Mouse (Mus musculus) thymus, postnatal 4 days (tissue): ENCODE measurements around the gene Btg1.

Experiments used
- DNase-seq: peaks from one replicate; pipeline ENCODE4 v3.0.0; 2021

The Btg1 gene

DNA sequence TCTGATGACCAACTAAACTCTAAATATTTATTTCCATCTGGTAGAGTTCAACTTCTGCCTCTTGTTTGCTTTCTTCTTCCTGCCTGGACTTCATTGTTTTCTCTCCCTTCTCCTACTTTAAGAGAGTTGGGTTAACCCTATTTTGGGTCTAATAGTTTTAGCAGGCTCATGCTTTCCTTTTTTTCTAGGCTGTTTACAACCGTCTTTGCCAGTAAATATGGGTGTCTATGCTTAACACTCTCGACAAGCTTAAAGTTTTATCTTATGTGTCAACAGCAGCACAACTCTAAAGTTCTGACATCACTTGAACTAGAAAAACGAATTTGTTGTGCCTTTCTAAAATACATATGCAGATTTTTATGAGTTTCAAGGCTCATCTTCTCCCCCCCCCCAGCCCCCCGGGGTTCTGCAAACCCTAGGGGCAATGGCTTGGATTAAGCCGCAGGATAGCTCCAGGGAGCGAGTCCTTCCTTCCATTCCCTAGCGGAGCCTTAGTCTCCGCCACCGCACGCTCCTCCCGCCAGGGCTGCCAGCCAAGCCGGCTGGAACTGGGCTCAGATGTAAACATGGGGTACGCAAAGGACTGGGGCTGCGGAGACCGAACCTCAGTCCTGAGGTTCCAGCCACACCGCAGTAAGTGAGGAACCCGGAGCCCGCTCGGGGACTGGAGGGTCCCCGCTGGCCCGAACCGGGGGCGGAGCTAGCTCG is 651 bp upstream of the Btg1 start:
- DNase-seq = no peak

DNA sequence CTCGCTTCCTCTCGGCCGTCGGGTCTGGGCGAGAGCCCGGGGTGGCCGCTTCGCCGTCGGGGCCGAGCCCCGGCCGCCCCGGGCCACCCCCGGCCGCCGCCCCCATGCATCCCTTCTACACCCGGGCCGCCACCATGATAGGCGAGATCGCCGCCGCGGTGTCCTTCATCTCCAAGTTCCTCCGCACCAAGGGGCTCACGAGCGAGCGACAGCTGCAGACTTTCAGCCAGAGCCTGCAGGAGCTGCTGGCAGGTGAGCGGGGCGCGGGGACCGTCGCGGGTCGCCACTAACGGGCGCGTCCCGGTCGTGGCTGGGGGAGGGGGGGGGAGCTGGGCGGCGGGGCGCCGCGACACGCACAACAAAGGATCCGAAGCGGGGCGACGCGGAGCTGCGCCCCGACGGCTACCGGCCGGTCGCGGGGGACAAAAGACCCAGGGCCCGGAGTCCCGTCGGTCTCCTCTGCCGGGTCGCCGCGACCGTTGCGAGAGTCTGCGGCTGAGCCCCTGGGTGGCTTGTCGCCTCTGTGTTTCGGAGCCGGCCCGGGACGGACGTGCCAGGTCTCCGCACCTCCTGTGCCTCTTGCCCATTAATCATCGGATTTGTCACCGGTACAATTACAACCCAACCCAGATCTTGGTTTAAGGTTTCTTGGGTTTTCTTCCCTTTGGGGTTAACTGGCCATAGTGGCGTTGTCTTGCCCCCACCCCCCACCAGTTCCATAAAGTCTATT is 580 bp downstream of the Btg1 start:
- DNase-seq = peak; percentile 79

DNA sequence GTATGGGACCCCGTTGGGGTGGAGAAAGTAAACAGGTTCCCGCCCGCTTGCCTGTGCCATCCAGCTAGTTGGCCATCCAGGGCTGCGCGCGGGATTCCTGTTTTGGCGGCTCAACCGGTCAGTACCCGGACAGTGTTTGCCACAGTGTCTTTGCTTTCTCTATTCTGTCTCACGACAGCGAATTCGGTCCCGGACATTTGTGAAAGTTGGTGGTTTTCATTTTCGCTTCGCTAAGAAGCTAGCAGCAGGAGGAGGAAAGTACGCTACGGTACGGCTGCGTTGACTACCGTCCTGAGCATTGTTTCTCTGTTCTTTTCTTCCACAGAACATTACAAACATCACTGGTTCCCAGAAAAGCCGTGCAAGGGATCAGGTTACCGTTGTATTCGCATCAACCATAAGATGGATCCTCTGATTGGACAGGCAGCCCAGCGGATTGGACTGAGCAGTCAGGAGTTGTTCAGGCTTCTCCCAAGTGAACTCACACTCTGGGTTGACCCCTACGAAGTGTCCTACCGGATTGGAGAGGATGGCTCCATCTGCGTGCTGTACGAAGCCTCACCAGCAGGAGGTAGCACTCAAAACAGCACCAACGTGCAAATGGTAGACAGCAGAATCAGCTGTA is 1.3 kb downstream of the Btg1 start:
- DNase-seq = peak; percentile 86

DNA sequence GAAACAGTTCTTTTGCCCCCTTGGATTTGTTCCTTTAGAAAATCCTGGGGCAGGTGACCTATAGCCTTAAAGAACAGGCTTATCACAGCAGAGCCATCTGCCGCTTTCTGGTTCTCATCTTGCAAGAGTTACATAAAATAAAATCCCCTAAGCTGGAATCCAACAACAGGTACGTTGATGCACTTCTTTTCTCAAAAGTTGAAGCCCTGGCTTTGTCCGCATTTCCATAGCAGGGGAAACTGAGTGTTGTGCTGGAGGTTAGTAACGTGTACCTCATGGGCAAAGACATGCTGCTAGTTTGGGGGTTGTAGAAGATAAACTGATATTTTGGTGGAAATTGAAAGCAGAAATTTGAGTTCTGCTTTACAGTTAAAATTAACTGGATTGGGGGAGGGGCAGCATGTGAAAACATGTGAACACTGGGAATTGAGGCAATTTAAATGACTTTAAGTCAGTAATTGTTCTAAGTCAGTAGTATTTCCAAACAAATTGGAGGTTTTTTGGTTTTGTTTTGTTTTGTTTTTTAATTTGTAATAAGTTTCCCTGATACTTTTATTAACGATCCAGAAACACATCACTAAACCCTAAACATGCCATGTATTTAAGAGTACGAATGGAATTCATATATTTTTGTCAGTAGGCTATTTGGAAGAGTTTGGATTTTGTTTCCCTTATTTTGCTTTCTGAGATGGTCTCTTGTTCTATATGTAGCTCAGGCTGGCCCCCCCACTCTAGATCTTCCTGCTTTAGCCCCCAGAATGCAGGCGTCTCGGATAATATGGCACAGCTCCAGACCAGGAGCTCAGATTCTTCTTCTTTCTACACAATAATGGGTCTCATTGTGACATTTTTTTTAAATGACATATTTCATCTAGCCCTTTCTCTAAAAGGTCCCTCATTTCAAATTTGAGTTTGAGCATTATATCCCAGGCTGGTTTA is 3.4 kb downstream of the Btg1 start:
- no peak for DNase-seq

DNA sequence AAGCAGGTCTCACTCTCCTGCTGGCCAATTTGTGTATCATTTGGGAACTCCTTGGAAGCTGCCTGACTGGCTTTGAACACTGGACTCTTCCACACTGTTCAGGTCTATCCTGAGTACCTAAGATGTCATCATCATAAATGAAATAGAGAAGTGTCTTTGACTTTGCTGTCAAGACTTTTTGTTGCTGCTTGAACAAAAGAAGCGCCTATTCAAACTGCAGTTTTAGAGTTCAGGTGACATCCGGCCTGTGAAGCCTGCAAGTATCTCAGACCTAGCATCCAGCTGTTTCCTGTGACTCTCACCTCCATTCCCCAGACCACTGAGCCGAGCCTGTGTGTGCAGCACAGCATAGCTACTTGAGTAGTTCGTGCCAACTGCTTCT is 4.1 kb downstream of the Btg1 start:
- peak; percentile 68 for DNase-seq

DNA sequence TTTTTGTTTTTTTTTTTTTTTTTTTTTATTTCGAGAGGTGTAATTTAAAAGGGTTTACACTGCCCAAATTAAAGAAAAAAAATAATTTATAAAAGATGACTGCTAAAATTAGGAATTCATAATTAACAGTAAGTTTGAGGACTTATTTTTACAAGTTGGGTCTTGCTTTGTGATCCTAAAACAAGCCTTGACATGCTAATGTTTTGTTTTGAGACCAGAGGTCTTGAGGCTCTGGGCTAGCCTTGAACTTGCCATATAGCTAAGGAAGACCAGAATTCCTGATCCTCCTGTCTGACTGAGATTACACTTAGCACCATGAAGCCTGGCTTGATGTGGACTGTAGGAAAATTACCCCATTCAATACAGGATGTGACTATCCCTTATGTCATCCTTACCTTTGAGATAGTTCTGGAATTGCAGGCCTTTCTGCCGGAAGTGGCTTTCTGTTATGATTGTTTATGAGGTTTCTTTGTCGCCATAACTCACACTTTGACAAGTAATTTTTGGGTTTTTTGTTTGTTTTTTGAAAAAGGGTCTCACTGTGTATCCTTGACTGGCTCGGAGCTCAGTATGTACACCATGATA is 4.6 kb downstream of the Btg1 start:
- no peak for DNase-seq

DNA sequence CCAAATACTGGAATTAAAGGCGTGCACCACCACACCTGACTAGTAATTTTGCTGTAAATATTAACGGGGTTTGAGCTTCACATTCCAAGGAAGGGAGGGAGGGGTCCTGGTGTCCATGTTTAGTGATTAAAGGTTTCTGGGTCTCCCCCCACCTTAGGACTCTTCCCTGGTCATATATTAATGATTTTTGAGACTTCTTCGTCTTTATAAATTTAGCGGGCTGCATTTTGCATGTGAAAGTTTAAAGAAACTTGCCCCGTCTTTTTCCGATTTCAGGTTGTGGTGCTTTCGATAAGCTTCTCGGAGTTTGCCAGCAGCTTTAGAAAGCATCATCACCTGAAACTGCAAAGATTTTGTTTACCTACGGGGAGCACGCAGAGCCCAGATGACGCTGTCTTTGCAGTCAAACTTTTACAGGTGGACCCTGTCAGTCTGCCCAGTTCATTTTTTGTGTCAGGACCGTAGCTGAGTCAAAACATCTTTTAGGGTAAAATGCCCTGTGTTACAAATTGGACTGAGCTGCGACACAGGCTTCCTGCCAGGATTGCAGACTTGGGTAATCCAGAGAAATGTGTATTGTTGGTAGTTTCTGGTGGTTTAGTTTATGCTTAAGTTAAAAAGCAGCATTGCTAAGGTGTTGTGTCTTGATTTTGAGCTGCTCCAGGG is 5.3 kb downstream of the Btg1 start:
- DNase-seq = no peak

DNA sequence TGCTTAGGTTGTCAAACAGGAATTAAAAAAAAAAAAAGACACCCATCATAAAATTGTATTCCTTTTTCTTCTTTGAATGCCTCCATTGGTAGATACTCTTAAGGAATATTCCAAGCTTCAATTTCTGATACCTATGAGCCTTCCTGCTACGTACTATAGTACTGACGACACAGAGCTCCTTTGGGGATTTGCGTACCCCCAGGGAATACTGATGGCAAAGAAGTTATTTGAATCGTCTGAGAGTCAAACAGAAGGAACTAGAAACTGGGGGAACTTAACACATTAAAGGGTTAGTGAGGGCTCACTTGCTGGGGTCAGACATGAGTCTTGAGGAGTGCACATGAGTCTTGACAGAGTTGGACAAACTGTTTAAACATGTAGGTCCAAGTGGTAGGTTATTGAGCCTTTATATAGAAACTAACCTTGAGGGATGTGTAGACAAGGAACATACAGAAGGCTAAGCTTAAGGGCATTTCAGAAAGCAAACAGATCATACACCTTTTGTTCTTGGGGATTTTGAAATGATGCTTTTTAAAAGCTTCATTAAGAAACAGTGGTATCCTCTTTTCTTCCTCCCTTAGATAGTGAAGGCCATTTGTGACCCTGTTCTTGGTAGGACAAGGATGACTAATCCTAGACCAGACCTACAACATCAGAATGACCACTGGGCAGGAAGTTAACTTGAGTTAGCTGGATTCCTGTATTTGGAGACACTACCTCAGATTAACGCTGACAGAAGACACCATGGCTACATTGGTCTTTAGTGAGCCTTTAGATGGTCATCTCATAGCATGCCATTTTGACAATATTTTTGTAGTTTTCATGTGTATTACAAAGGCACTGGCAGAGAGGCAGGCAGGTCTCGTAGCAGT is 6.2 kb downstream of the Btg1 start:
- no peak for DNase-seq

DNA sequence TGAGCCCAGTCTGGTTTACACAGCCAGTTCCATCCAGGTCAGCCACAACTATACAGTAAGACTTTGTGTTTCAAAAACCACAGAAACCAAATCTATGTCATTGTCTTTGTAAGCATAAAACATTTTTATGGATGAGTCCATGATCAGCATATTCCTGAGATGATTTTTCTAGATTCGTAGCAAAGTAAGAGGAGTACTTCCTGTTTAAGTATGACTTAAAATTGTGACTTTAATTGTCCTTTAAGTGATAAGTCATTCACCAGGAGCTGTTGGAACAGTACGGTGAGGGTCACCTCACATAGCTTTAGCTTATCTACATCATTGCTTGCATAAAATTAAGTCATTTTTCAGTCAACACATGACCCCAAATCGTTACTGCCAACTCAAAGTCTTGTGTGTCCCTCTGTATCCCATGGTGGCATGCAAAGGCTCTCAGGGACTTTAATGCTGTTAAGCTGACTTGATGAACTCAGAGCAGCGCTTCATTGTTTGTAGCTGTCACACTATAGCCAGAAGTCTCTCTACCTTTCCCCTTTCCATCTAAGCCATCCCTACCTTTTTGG is 6.9 kb downstream of the Btg1 start:
- DNase-seq = no peak

DNA sequence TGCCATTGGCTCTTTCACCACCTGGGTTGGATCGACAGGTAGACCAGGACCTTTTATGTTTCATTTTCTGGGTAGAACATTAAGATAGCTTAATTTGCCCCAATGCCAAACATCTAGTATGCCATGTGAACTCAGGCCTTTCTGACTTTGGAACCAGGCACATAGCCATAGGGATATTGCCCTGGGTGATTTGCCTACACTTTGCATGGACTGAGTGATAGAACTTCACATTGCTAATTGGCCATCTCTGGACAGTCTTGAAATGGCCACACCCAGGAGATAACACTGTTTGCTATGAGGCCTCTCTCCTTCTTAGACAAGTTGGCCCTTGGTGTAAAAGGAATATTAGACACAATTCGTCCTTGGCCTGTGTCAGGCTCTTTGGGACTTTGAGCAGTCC is 7.6 kb downstream of the Btg1 start:
- no peak for DNase-seq

DNA sequence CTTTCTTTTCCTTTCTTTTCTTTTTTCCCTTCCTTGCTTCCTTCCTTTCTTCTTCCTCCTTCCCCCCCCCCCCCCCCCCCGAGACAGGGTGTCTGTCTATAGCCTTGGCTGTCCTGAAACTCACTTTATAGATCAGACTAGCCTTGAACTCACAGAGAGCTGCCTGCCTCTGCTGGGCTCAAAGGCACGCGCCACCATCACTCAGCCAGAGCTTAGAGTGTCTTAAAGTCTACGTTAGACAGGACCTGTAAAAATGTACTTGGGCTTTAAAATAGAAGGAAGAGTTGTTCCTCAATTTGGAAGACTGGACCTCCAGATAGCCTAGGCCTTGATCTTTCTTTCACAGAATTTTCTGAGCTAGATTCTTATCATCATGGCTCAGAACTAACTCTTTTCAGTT is 8.3 kb downstream of the Btg1 start:
- DNase-seq = no peak

DNA sequence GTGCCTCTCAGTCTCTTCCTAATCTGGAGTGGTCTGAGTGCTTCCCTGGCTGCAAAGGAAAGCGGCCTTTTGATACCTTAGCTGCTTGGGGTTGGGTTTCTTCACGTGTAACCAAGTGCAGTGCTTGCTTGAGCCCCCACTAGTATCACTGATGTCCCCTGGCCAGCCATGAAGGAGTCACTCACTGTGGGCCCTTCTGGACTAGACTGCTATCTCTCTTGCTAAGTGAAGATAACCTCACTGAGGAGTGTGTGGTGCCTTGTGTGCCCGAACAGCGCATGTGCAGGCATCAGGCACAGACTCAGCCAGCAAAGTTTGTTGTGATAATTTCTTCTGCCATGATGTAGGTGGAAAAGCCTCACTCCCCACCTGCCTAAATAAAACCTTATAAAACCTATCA is 8.9 kb downstream of the Btg1 start:
- no peak for DNase-seq

DNA sequence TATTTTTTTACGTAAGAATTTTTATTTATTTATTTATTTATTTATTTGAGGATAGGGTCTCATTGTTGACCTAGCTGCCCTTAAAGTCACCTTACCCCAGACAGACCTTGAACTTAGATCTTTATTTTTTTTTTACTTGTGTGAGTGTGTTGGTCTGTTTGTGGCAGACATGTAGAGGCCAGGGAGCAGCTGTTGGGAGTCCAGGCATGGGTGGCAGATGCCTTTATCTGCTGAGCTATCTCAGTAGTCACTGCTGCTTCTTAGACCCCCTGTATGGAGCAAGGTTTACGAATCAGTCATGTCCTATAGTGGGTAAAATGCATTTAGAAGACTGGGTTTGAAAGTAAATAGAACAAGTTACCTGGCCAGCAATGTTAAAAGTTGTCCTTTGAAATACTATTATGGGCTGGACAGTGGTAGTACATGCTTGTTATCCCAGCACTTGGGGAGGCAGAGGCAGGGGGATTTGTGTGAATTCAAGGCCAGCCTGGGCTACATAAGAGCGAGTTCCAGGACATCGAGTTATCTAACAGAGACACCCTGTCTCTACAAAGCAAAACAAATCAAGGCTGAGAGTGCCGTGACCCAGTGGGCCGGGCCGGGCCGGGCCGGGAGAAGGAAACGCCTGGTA is 9.4 kb downstream of the Btg1 start:
- DNase-seq = no peak

DNA sequence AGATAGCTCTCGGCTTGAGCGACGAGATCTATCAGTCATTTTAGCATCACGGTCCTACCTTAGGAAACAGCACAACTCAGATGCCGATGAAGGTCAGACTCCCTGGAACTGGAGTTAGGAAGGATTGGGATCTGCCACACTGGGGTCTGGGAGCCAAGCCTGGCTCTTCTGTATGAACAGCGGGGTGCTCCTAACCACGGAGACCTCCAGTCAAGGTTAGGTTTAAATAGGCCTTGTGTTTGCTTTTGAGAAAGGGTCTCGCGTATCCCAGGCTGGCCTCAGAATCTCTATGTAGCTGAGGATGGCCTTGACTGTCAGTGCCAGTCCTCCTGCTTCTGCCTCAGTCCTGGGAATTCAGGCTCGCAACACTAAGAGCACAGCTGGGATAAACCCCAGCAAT is 10.5 kb downstream of the Btg1 start:
- DNase-seq = no peak

DNA sequence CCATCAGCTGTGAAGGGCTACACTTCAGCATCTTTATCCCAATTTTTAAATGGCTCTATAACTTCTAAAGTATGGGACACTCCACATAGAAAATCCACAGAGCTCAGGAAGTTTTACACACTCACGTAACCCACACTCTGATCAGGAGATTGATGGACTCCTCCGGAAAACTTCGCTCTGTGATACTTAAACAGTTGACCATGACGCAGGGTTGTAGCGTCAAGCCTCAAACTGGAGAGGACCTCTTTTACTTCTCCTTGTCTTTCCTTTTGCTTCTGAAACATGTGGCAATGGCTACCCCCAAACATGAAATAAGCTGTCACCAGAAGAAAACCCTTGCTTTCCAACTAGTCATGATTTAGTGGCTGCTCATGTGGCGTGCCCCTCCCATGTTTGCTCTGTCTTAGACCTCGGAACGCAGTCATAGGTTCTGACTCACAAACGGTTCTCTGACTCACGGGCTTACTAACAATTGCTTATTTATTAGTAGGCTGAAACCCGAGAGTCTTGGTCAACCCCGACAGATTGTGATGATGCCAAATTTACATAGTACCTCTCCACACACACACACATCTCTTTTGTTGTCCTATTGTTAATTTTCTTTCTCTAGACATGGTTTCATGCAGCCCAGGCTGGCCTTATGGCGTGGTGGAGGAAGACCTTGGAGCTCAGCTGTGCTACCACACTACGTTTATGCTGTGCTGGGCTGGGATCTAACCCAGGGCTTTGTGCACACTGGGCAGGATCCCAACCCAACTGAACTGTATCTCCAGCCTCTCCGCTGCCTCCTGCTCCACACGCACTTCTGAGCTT is 11.5 kb downstream of the Btg1 start:
- no peak for DNase-seq

DNA sequence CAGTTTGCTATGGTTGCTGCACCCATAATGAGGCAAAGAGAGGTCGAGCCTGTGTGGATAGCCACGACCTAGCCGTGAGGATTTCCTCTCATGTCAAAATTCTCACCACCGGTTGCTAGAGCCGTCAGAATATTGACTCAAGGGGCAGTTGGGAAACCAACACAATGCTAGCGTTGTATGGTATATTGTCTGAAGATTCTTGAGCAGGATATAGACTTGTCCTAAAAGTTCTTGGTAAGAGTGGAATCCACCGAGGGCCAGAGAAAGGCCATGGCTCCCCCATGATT is 12.1 kb downstream of the Btg1 start:
- DNase-seq = no peak

DNA sequence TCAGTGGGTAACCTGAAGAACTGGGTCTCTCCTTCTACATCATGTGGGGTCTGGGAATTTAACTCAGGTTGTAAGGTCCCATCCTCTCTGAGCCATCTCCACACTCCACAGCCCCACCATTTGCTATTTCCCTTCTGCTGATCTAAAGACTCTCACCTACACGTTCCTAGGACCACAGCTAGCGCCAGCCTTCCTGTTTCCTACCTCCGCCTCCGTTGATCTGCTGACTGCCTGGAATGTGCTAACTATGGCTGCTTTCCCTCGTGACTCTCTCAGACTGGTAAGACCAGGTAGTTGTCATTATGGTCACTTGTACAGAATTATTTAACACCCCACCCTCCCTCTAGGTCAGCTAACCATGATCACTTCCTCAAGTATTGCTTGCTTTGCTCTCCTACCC is 13.3 kb downstream of the Btg1 start:
- DNase-seq = no peak

DNA sequence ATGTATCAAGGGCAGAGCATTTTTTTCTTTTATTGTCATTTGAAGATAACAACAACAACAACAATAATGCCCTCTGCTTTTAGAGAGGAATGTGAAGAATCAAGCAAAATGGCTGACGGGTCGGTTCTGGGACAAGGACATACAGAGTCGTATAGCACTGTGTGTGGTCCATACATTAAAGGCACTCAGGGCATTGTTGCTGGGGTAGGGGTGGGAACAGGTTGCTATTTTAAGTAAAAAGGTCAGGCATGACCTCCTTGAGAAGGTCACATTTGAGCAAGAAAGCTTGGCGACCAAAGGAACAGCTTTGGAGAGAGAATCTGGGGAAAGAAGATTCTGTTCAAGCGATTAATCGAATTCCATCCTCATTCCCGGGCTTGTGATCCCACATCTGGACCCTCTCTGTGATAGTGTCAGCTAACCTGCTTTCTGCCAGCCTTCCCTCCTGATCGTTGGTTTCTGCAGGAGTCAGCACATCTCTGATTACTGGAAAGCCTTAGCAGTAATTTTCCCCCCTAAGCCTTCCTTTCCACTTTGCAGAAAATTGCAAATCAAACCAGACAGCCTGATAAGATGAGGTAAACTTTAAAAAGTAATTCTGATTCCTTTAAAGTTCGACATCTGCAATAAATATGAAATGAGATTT is 14.4 kb downstream of the Btg1 start:
- DNase-seq = no peak
